Mouse (Mus musculus) intestine, embryonic 16.5 days (tissue): ENCODE data around the gene Mfrp. TPM values are rescaled to one million over a fixed set of nuclear protein-coding genes. Genes with fewer than 3 reads are reported as not detected.
A peak's percentile ranks its signal among the peaks of the same experiment; 100 is the strongest.

ENCODE experiments used
- ATAC-seq: fragments of 200-750 bp; cut with Nextera tagmentation; 2 replicates; pipeline ENCODE4 v1.8.0; 2017; ENCODE audit warnings: moderate TSS enrichment, moderate library complexity
- H3K27ac ChIP-seq: fragments of 300-500 bp; sonication (generic); 2 replicates; pipeline ENCODE4 v1.5.1; 2014; ENCODE audit warnings: mild to moderate bottlenecking, low read length
- H3K27me3 ChIP-seq: fragments of 300-500 bp; sonication (generic); replicated peaks from 2 replicates; pipeline ENCODE4 v1.6.1; 2014; ENCODE audit warnings: low read length, control low read depth, mixed read lengths; ENCODE audit not compliant: control insufficient read depth, insufficient read depth
- H3K36me3 ChIP-seq: fragments of 300-500 bp; sonication (generic); 2 replicates; pipeline ENCODE4 v1.6.1; 2014; ENCODE audit warnings: low read length, control low read depth; ENCODE audit not compliant: control insufficient read depth, insufficient read depth
- H3K4me1 ChIP-seq: fragments of 300-500 bp; sonication (generic); 2 replicates; pipeline ENCODE4 v1.6.1; 2014; ENCODE audit warnings: low read length, control low read depth, mixed read lengths; ENCODE audit not compliant: control insufficient read depth, insufficient read depth
- H3K4me2 ChIP-seq: fragments of 300-500 bp; sonication (generic); 2 replicates; pipeline ENCODE4 v1.6.1; 2014; ENCODE audit warnings: low read depth, low read length, control low read depth
- H3K4me3 ChIP-seq: fragments of 300-500 bp; sonication (generic); 2 replicates; pipeline ENCODE4 v1.5.1; 2014; ENCODE audit warnings: mild to moderate bottlenecking, low read length
- H3K9ac ChIP-seq: fragments of 300-500 bp; sonication (generic); 2 replicates; pipeline ENCODE4 v1.6.1; 2014; ENCODE audit warnings: low read depth, low read length
- H3K9me3 ChIP-seq: fragments of 300-500 bp; sonication (generic); 2 replicates; pipeline ENCODE4 v1.6.1; 2016; ENCODE audit warnings: low read length, control low read depth; ENCODE audit not compliant: control insufficient read depth
- whole genome bisulfite sequencing: fragments of 180-500 bp; shearing (Covaris S2); extraction: QIAGEN DNeasy Blood & Tissue Kit; methylation state at CpG from one replicate; pipeline ENCODE4 v1.1.7; 2014; 5-methylcytosine and 5-hydroxymethylcytosine counted together
- polyA plus RNA-seq: library from polyadenylated mRNA; unstranded; fragments of >200 nt; fragmentation: Nextera tagmentation; extraction: Ambion mirVana; gene quantifications from 2 replicates; pipeline ENCODE4 v1.2.1, GENCODE M21; 2015

Gene Mfrp
- polyA plus RNA-seq, 1 experiment from 2014 or later = 0.24 TPM

- no peak overlapping the region for H3K27ac ChIP-seq
- no peak overlapping the region for H3K4me3 ChIP-seq
- no peak for ATAC-seq
- H3K27me3 ChIP-seq = no peaks in the 10 kb centered on the region
- no peak overlapping the region for H3K4me2 ChIP-seq
- no peaks in the 10 kb centered on the region; the same call in 1 of the 2 replicates for H3K4me1 ChIP-seq
- no peak overlapping the region for H3K9ac ChIP-seq
- WGBS = 55% methylated on average over 5 of the region's 5 CpGs
- no peaks in the 10 kb centered on the region for H3K9me3 ChIP-seq
- no peaks in the 10 kb centered on the region for H3K36me3 ChIP-seq
These were observed 17.5 kb downstream of the Mfrp start for GRCm38 (mm10) chr9:44119011-44119410.

- WGBS = 63% methylated on average over 8 of the region's 8 CpGs
- no peaks in the 10 kb centered on the region for H3K4me1 ChIP-seq
- H3K36me3 ChIP-seq = no peaks in the 10 kb centered on the region
- no peak overlapping the region for H3K27ac ChIP-seq
- no peak overlapping the region for H3K4me2 ChIP-seq
- H3K27me3 ChIP-seq = no peaks in the 10 kb centered on the region
- H3K9ac ChIP-seq = no peak overlapping the region
- ATAC-seq = no peak
- no peaks in the 10 kb centered on the region for H3K9me3 ChIP-seq
- H3K4me3 ChIP-seq = no peak overlapping the region
These were observed 18.5 kb downstream of the Mfrp start for GRCm38 (mm10) chr9:44119948-44120465.

- H3K9me3 ChIP-seq = no peaks in the 10 kb centered on the region
- no peak overlapping the region for H3K4me2 ChIP-seq
- H3K27ac ChIP-seq = no peak overlapping the region
- H3K36me3 ChIP-seq = no peaks in the 10 kb centered on the region
- no peaks in the 10 kb centered on the region for H3K27me3 ChIP-seq
- ATAC-seq = no peak
- WGBS = 78% methylated on average over 6 of the region's 6 CpGs
- no peak overlapping the region for H3K9ac ChIP-seq
- H3K4me1 ChIP-seq = peaks cover 11% of the 10 kb centered on the region
- no peak overlapping the region for H3K4me3 ChIP-seq
These were observed 22.8 kb downstream of the Mfrp start for GRCm38 (mm10) chr9:44124317-44124716.

GRCm38 (mm10) chr9:44125026-44125425 is 23.5 kb downstream of the Mfrp start:
- no peak overlapping the region for H3K27ac ChIP-seq
- H3K27me3 ChIP-seq = no peaks in the 10 kb centered on the region
- H3K9ac ChIP-seq = no peak overlapping the region
- H3K4me3 ChIP-seq = no peak overlapping the region
- no peaks in the 10 kb centered on the region for H3K36me3 ChIP-seq
- no peak overlapping the region for H3K4me2 ChIP-seq
- H3K9me3 ChIP-seq = no peaks in the 10 kb centered on the region
- WGBS = 57% methylated on average over 5 of the region's 5 CpGs
- peaks cover 11% of the 10 kb centered on the region for H3K4me1 ChIP-seq
- no peak for ATAC-seq

GRCm38 (mm10) chr9:44125546-44126428 is 24.3 kb downstream of the Mfrp start:
- H3K4me2 ChIP-seq = no peak overlapping the region
- 27% methylated on average over 18 of the region's 18 CpGs for WGBS
- no peaks in the 10 kb centered on the region for H3K36me3 ChIP-seq
- ATAC-seq = 0 out of 2 replicates have a peak, but pooled peaks have one; percentile 30
- H3K27ac ChIP-seq = peak overlapping the region; percentile 60; the same call in 1 of the 2 replicates
- H3K9me3 ChIP-seq = no peaks in the 10 kb centered on the region
- peak overlapping the region; percentile 50 for H3K9ac ChIP-seq
- peaks cover 17% of the 10 kb centered on the region for H3K4me1 ChIP-seq
- H3K27me3 ChIP-seq = no peaks in the 10 kb centered on the region
- H3K4me3 ChIP-seq = no peak overlapping the region

- H3K4me3 ChIP-seq = no peak overlapping the region
- no peaks in the 10 kb centered on the region for H3K27me3 ChIP-seq
- H3K36me3 ChIP-seq = no peaks in the 10 kb centered on the region
- H3K4me2 ChIP-seq = no peak overlapping the region
- H3K4me1 ChIP-seq = peaks cover 21% of the 10 kb centered on the region
- no peak overlapping the region for H3K9ac ChIP-seq
- WGBS = 84% methylated on average over 3 of the region's 3 CpGs
- ATAC-seq = no peak
- peak overlapping the region; percentile 60; the same call in 1 of the 2 replicates for H3K27ac ChIP-seq
- no peaks in the 10 kb centered on the region for H3K9me3 ChIP-seq
These were observed 25.2 kb downstream of the Mfrp start for GRCm38 (mm10) chr9:44126746-44127145.

- Histone ChIP-seq H3K9ac (no peak overlapping the region), H3K9me3 (no peaks in the 10 kb centered on the region), H3K4me2 (no peak overlapping the region), H3K4me3 (no peak overlapping the region), H3K36me3 (no peaks in the 10 kb centered on the region), H3K27ac (peak overlapping the region; percentile 12; the same call in 1 of the 2 replicates), H3K4me1 (peaks cover 21% of the 10 kb centered on the region), H3K27me3 (0 out of 2 replicates have a peak, but pooled peaks cover 3% of the 10 kb centered on the region)
- ATAC-seq = no peak
- WGBS = 65% methylated on average over 3 of the region's 3 CpGs
These were observed 25.8 kb downstream of the Mfrp start for GRCm38 (mm10) chr9:44127351-44127801.

- Histone ChIP-seq H3K4me1 (peaks cover 32% of the 10 kb centered on the region), H3K27ac (peak overlapping the region; percentile 88), H3K36me3 (no peaks in the 10 kb centered on the region), H3K4me2 (peak overlapping the region; percentile 63), H3K27me3 (peaks cover 10% of the 10 kb centered on the region; the same call in 1 of the 2 replicates), H3K9ac (peak overlapping the region; percentile 61), H3K4me3 (peak overlapping the region; percentile 41), H3K9me3 (no peaks in the 10 kb centered on the region)
- 11% methylated on average over 9 of the region's 9 CpGs for WGBS
- no peak; the same call in 1 of the 2 replicates for ATAC-seq
These were observed 28.1 kb downstream of the Mfrp start for GRCm38 (mm10) chr9:44129633-44130032.

GRCm38 (mm10) chr9:44130034-44130433 is 28.5 kb downstream of the Mfrp start:
- peak; percentile 69 for ATAC-seq
- Histone ChIP-seq H3K27ac (peak overlapping the region; percentile 91), H3K4me1 (peaks cover 36% of the 10 kb centered on the region), H3K9ac (peak overlapping the region; percentile 61), H3K27me3 (peaks cover 12% of the 10 kb centered on the region), H3K9me3 (no peaks in the 10 kb centered on the region), H3K4me2 (peak overlapping the region; percentile 63), H3K4me3 (peak overlapping the region; percentile 41), H3K36me3 (no peaks in the 10 kb centered on the region)
- under 1% methylated on average over 27 of the region's 27 CpGs for WGBS
